Comparison of ENCODE assay signal across 16 mouse cellular contexts in genomic region chr6:8416802-8417569, GRCm38 (mm10).
DNase-seq lines count a peak whose midpoint lies in the region; ATAC-seq and TF ChIP-seq lines count a peak whose summit lies in the region.
"Had no signal": no experiment of that assay in that cellular context is flagged by ENCODE, and none has a peak within 500 bp of the region (broad histone marks: within the 10 kb centered on the region; RNA-seq: fewer than 3 reads in every experiment).

No protein-coding gene starts in this region.

- WGBS in kidney, embryonic 14.5 days, result 42% methylated on average over 8 of the region's 8 CpGs
- 35% methylated on average over 8 of the region's 8 CpGs for WGBS in lung, embryonic 14.5 days
- 67% methylated on average over 8 of the region's 8 CpGs for WGBS in limb, embryonic 13.5 days
- 46% methylated on average over 8 of the region's 8 CpGs for WGBS in stomach, postnatal 0 days

- H3K27ac ChIP-seq in kidney, embryonic 14.5 days (ENCODE audit: low read depth, low read length), result no peak overlapping the region
- H3K27ac ChIP-seq in lung, embryonic 14.5 days (ENCODE audit: low read depth), result peak overlapping the region; percentile 78
- no peak overlapping the region for H3K27ac ChIP-seq in limb, embryonic 13.5 days
- H3K27ac ChIP-seq in stomach, postnatal 0 days (replicated peaks), result 0 out of 2 replicates have a peak overlapping the region, but pooled peaks have one; percentile 1
- H3K27ac ChIP-seq: forebrain, embryonic 10.5 days; hindbrain, embryonic 15.5 days; midbrain, embryonic 15.5 days had no signal

- no peaks in the 10 kb centered on the region for H3K9me3 ChIP-seq in kidney, embryonic 14.5 days (ENCODE audit: control insufficient read depth, low read length)
- H3K9me3 ChIP-seq in lung, embryonic 14.5 days (ENCODE audit: low read depth, low read length), result no peaks in the 10 kb centered on the region
- no peaks in the 10 kb centered on the region for H3K9me3 ChIP-seq in limb, embryonic 13.5 days
- H3K9me3 ChIP-seq in stomach, postnatal 0 days (ENCODE audit: control insufficient read depth, low read length), result no peaks in the 10 kb centered on the region
- H3K9me3 ChIP-seq: forebrain, embryonic 10.5 days; hindbrain, embryonic 15.5 days; midbrain, embryonic 15.5 days had no signal

- no peak for DNase-seq in kidney, postnatal 10 days
- DNase-seq in lung, embryonic 14.5 days, result peak; percentile 45
- DNase-seq in lung, postnatal 10 days, result no peak
- DNase-seq in stomach, postnatal 0 days (ENCODE audit: low spot score), result no peak
- DNase-seq: cerebellum, adult 18-20 months; gastrocnemius, postnatal 25 days; kidney, adult 2 months; spleen, adult 18-20 months; thymus, postnatal 4 days had no signal

- H3K4me1 ChIP-seq in kidney, embryonic 14.5 days (ENCODE audit: control insufficient read depth, insufficient read depth, low read length), result no peaks in the 10 kb centered on the region; the same call in 1 of the 2 replicates
- H3K4me1 ChIP-seq in lung, embryonic 14.5 days (ENCODE audit: insufficient read depth), result no peaks in the 10 kb centered on the region
- peaks cover 29% of the 10 kb centered on the region for H3K4me1 ChIP-seq in limb, embryonic 13.5 days
- no peaks in the 10 kb centered on the region for H3K4me1 ChIP-seq in stomach, postnatal 0 days (replicated peaks; ENCODE audit: control insufficient read depth, insufficient read depth)

- H3K9ac ChIP-seq in kidney, embryonic 14.5 days (ENCODE audit: low read depth, low read length), result no peak overlapping the region
- H3K9ac ChIP-seq in lung, embryonic 14.5 days, result no peak overlapping the region
- H3K9ac ChIP-seq in limb, embryonic 13.5 days, result no peak overlapping the region
- no peak overlapping the region for H3K9ac ChIP-seq in stomach, postnatal 0 days (ENCODE audit: low read length)
- H3K9ac ChIP-seq: hindbrain, embryonic 15.5 days; midbrain, embryonic 15.5 days had no signal

- TF ChIP-seq EP300 in stomach, postnatal 0 days (optimal IDR thresholded peaks at IDR 0.05), result no peak

- peak; percentile 67; the same call in 1 of the 2 replicates for ATAC-seq in kidney, embryonic 14.5 days (ENCODE audit: low FRiP score, low TSS enrichment)
- peak; percentile 75 for ATAC-seq in lung, embryonic 14.5 days (ENCODE audit: insufficient read depth)
- ATAC-seq in limb, embryonic 13.5 days (ENCODE audit: low FRiP score, low read depth), result peak; percentile 11; the same call in 1 of the 2 replicates
- peak; percentile 24 for ATAC-seq in stomach, postnatal 0 days (ENCODE audit: low FRiP score, low TSS enrichment)
- ATAC-seq in frontal cortex, adult (ENCODE audit: low TSS enrichment), result no peak
- ATAC-seq: midbrain, embryonic 15.5 days had no signal

- no peak for TF ChIP-seq CTCF in lung, embryonic 14.5 days (IDR thresholded peaks at IDR 0.05; ENCODE audit: low read depth)
- TF ChIP-seq CTCF in stomach, postnatal 0 days (IDR thresholded peaks at IDR 0.05; ENCODE audit: low read depth), result no peak

- H3K4me3 ChIP-seq in kidney, embryonic 14.5 days (ENCODE audit: low read length), result no peak overlapping the region
- no peak overlapping the region for H3K4me3 ChIP-seq in lung, embryonic 14.5 days (ENCODE audit: low read depth, low read length)
- no peak overlapping the region for H3K4me3 ChIP-seq in limb, embryonic 13.5 days
- H3K4me3 ChIP-seq in stomach, postnatal 0 days (ENCODE audit: low read depth, low read length), result no peak overlapping the region
- H3K4me3 ChIP-seq: forebrain, embryonic 10.5 days; hindbrain, embryonic 15.5 days; midbrain, embryonic 15.5 days had no signal

- 0 out of 2 replicates have a peak overlapping the region, but pooled peaks have one; percentile 0 for H3K4me2 ChIP-seq in kidney, embryonic 14.5 days (replicated peaks; ENCODE audit: low read depth, low read length)
- H3K4me2 ChIP-seq in lung, embryonic 14.5 days, result no peak overlapping the region
- H3K4me2 ChIP-seq in limb, embryonic 13.5 days (replicated peaks), result no peak overlapping the region
- no peak overlapping the region for H3K4me2 ChIP-seq in stomach, postnatal 0 days (replicated peaks; ENCODE audit: low read depth)
- H3K4me2 ChIP-seq: heart, embryonic 11.5 days; hindbrain, embryonic 15.5 days; midbrain, embryonic 15.5 days had no signal

- H3K27me3 ChIP-seq in kidney, embryonic 14.5 days (ENCODE audit: control insufficient read depth, insufficient read depth, low read length), result no peaks in the 10 kb centered on the region
- H3K27me3 ChIP-seq in lung, embryonic 14.5 days (ENCODE audit: insufficient read depth, low read length), result no peaks in the 10 kb centered on the region
- H3K27me3 ChIP-seq in limb, embryonic 13.5 days, result no peaks in the 10 kb centered on the region
- no peaks in the 10 kb centered on the region for H3K27me3 ChIP-seq in stomach, postnatal 0 days (ENCODE audit: control insufficient read depth, insufficient read depth, low read length)
- H3K27me3 ChIP-seq: hindbrain, embryonic 15.5 days; midbrain, embryonic 15.5 days had no signal

- no peaks in the 10 kb centered on the region for H3K36me3 ChIP-seq in kidney, embryonic 14.5 days (ENCODE audit: control insufficient read depth, insufficient read depth, low read length)
- no peaks in the 10 kb centered on the region for H3K36me3 ChIP-seq in lung, embryonic 14.5 days (ENCODE audit: insufficient read depth)
- H3K36me3 ChIP-seq in limb, embryonic 13.5 days, result no peaks in the 10 kb centered on the region
- H3K36me3 ChIP-seq in stomach, postnatal 0 days (ENCODE audit: control insufficient read depth, insufficient read depth, low read length), result no peaks in the 10 kb centered on the region
- H3K36me3 ChIP-seq: forebrain, embryonic 10.5 days; hindbrain, embryonic 15.5 days; midbrain, embryonic 15.5 days had no signal

Comparison
In these comparisons a context has a peak if more than half of its experiments do, and no peak if none do; other contexts are left out.
1. H3K27ac ChIP-seq: peak in lung, embryonic 14.5 days (single experiment) and stomach, postnatal 0 days (single experiment); none in kidney, embryonic 14.5 days (single experiment) and limb, embryonic 13.5 days (single experiment).